Mouse (Mus musculus): ENCODE data around the gene Coa4. TPM values are rescaled to one million over a fixed set of nuclear protein-coding genes. Genes with fewer than 3 reads are reported as not detected.

Coa4 gene
- polyA plus RNA-seq, 1 experiment from 2014 or later = 28.6 TPM

DNA sequence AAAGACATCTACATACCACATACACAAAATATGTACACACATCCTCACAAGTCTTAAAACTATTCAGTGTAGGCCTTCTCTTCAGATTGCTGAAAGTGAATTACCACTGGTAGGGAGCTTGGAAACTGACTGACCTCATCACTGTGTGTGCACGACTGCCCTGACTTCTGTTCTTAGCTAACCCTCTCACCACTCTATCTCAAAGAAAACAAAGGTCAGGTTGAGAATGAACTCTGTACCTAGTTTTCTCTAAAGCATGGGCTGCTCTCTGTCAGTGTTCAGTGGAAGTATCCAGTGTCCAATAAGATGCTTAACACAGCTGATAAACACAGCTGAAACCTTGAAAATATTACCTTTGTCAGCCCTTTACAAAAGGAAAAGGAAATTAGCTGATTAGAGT lies 7.6 kb downstream of the Coa4 start:
- no peaks in the 10 kb centered on the region for H3K27me3 ChIP-seq (ENCODE audit: control insufficient read depth, insufficient read depth, low read length)
- no peak overlapping the region for H3K9ac ChIP-seq (ENCODE audit: low read length)
- 48% methylated on average over 1 of the region's 1 CpGs for WGBS
- no peak overlapping the region for H3K4me3 ChIP-seq (replicated peaks; ENCODE audit: low read length)
- no peaks in the 10 kb centered on the region for H3K9me3 ChIP-seq (replicated peaks; ENCODE audit: control insufficient read depth, low read length)
- no peak overlapping the region for H3K27ac ChIP-seq (ENCODE audit: low read length)
- no peaks in the 10 kb centered on the region for H3K4me1 ChIP-seq (ENCODE audit: control insufficient read depth, insufficient read depth, low read length)
- H3K36me3 ChIP-seq (ENCODE audit: control insufficient read depth, insufficient read depth, low read length) = peaks cover 8% of the 10 kb centered on the region
- H3K4me2 ChIP-seq (ENCODE audit: low read depth, low read length) = no peak overlapping the region
- 0 out of 2 replicates have a peak, but pooled peaks have one; percentile 50 for ATAC-seq (ENCODE audit: insufficient read depth, low FRiP score)

DNA sequence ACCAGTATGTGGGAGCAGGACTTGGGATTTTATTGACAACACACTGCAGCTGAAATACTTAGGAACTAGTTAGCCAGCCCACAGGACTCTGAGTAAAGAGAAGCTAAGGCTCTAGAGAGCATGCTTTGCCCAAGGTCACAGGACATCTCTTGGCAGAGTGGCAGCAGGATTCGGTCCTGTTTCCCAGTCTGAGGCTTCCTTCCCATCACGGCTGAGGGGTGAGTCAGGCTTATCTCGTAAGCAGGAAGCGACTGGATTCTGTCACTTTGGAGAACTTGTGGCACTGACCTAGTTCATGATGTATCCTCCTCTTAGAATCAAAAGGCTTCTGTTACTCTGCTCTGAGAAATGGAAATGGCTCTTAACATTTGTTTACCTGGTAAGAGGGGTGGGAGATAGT lies 10.8 kb downstream of the Coa4 start:
- no peak for ATAC-seq (ENCODE audit: insufficient read depth, low FRiP score)

DNA sequence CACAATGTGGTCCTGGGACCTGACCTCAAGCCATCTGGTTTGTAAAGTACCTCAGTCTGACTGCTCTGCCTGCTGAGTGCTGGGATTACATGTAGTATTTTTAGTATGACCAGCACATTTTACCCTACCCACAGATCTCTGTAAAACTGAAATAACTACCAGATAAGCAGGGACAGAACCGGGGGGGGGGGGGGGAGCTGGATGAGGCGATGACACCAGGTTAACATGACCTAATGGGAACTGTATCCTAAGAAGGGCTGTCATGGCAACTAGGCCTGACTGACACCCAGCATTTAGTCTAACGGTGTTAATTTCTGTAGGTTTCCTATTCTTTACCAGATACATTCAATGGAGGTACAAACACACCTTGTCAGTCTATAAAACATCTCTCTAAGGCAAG lies 12.9 kb downstream of the Coa4 start:
- 88% methylated on average over 3 of the region's 3 CpGs for WGBS
- ATAC-seq (ENCODE audit: insufficient read depth, low FRiP score) = no peak
- H3K9me3 ChIP-seq (replicated peaks; ENCODE audit: control insufficient read depth, low read length) = no peaks in the 10 kb centered on the region
- H3K4me2 ChIP-seq (ENCODE audit: low read depth, low read length) = no peak overlapping the region
- no peaks in the 10 kb centered on the region for H3K27me3 ChIP-seq (ENCODE audit: control insufficient read depth, insufficient read depth, low read length)
- no peak overlapping the region for H3K27ac ChIP-seq (ENCODE audit: low read length)
- no peak overlapping the region for H3K4me3 ChIP-seq (replicated peaks; ENCODE audit: low read length)
- H3K9ac ChIP-seq (ENCODE audit: low read length) = no peak overlapping the region
- H3K36me3 ChIP-seq (ENCODE audit: control insufficient read depth, insufficient read depth, low read length) = no peaks in the 10 kb centered on the region
- 0 out of 2 replicates have a peak, but pooled peaks cover 3% of the 10 kb centered on the region for H3K4me1 ChIP-seq (ENCODE audit: control insufficient read depth, insufficient read depth, low read length)

More for the DNA sequence above, 10.8 kb downstream of the Coa4 start:
- Histone ChIP-seq H3K27ac (ENCODE audit: low read length) (no peak overlapping the region), H3K4me2 (ENCODE audit: low read depth, low read length) (no peak overlapping the region), H3K9me3 (replicated peaks; ENCODE audit: control insufficient read depth, low read length) (no peaks in the 10 kb centered on the region), H3K4me3 (replicated peaks; ENCODE audit: low read length) (no peak overlapping the region), H3K27me3 (ENCODE audit: control insufficient read depth, insufficient read depth, low read length) (no peaks in the 10 kb centered on the region), H3K36me3 (ENCODE audit: control insufficient read depth, insufficient read depth, low read length) (no peaks in the 10 kb centered on the region), H3K4me1 (ENCODE audit: control insufficient read depth, insufficient read depth, low read length) (no peaks in the 10 kb centered on the region), H3K9ac (ENCODE audit: low read length) (no peak overlapping the region)
- WGBS = 72% methylated on average over 4 of the region's 4 CpGs

DNA sequence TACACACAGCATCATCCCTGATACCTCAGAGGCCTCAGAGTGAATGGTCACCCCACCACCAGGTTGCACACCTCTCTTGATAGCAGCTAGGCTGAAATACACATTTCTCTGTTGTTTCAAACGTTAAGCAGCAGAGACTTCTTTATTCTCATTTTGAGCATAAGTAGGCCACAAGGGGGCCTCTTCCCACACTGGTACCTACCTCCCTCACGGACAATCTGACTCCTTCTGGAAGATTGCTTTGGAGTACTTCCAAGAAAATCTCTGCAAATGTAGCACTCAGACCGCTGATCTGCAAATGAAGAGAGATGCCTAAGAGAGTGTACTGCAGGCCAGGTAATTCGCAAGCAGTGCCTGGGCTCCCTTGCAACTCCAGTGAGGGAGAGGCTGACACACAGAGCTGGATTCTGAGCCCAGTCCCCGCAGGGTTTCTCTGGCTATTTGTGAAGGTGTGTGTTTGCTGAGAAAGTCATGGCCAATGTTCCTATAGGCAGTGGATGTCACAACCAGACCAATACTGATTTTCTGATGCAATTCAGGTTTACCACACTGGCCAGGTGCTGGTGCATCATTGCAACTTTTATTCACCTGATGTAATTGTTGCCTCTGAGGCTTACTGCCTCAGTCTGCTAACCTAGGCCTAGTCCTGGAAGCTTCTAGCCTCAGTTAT lies 13.6 kb downstream of the Coa4 start:
- 49% methylated on average over 5 of the region's 5 CpGs for WGBS
- no peaks in the 10 kb centered on the region for H3K36me3 ChIP-seq (ENCODE audit: control insufficient read depth, insufficient read depth, low read length)

DNA sequence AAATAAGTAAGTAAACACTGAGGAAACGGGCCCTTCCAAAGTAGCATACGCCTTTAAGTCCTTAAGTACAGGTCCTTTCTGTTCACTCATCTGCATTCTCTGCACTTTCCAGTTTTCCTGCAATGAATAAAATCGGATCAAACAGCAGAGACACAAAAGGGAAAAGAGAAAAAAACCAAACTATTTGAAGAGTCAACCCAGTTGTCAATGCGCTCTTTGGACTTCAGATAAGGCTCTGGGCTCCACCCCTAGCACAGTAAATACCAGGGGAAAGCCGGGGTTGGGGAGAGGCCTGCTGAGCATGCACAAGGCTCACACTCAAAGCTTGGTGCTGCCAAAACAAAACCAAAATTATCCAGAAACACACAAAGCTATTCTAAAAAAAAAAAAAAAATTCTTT lies 18.1 kb downstream of the Coa4 start:
- H3K4me2 ChIP-seq (ENCODE audit: low read depth, low read length) = 0 out of 2 replicates have a peak overlapping the region, but pooled peaks have one; percentile 28
- ATAC-seq (ENCODE audit: insufficient read depth, low FRiP score) = peak; percentile 73; the same call in 1 of the 2 replicates
- H3K9ac ChIP-seq (ENCODE audit: low read length) = no peak overlapping the region
- WGBS = 45% methylated on average over 5 of the region's 5 CpGs
- H3K4me1 ChIP-seq (ENCODE audit: control insufficient read depth, insufficient read depth, low read length) = peaks cover 3% of the 10 kb centered on the region; the same call in 1 of the 2 replicates
- no peaks in the 10 kb centered on the region for H3K36me3 ChIP-seq (ENCODE audit: control insufficient read depth, insufficient read depth, low read length)
- H3K4me3 ChIP-seq (replicated peaks; ENCODE audit: low read length) = no peak overlapping the region
- H3K27me3 ChIP-seq (ENCODE audit: control insufficient read depth, insufficient read depth, low read length) = no peaks in the 10 kb centered on the region
- no peaks in the 10 kb centered on the region for H3K9me3 ChIP-seq (replicated peaks; ENCODE audit: control insufficient read depth, low read length)
- H3K27ac ChIP-seq (ENCODE audit: low read length) = peak overlapping the region; percentile 85

More for the DNA sequence above, 13.6 kb downstream of the Coa4 start:
- Histone ChIP-seq H3K4me3 (replicated peaks; ENCODE audit: low read length) (no peak overlapping the region), H3K27ac (ENCODE audit: low read length) (no peak overlapping the region), H3K4me2 (ENCODE audit: low read depth, low read length) (no peak overlapping the region), H3K9me3 (replicated peaks; ENCODE audit: control insufficient read depth, low read length) (no peaks in the 10 kb centered on the region), H3K27me3 (ENCODE audit: control insufficient read depth, insufficient read depth, low read length) (no peaks in the 10 kb centered on the region), H3K9ac (ENCODE audit: low read length) (no peak overlapping the region), H3K4me1 (ENCODE audit: control insufficient read depth, insufficient read depth, low read length) (peaks cover 3% of the 10 kb centered on the region; the same call in 1 of the 2 replicates)
- ATAC-seq (ENCODE audit: insufficient read depth, low FRiP score) = no peak

DNA sequence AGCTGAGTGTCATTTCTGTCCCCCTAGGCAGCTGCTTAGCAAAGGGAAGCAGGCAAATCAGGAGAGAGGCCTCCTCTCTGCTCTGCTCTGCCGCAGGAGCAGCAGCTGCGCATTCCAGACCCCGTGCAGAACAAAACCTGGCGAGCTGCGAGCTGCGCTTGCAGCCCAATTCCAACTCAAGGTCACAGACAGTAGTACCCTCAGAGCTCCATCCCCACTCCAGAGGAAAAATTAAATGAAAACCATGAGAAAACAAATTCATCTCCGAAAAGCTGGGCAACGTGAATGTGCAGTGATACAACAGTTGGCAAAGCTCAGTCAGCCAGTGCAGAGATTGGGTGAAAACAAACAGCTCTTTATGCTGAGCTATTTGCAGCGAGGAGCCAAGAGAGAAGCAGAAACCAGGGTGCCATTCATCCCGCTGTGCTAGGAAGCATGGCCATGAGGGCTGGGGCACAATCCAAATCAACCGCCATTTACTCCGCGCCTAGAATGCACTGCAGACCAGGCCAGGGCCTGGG lies 18.6 kb downstream of the Coa4 start:
- peak overlapping the region; percentile 28 for H3K4me2 ChIP-seq (ENCODE audit: low read depth, low read length)
- ATAC-seq (ENCODE audit: insufficient read depth, low FRiP score) = peak; percentile 62; the same call in 1 of the 2 replicates

DNA sequence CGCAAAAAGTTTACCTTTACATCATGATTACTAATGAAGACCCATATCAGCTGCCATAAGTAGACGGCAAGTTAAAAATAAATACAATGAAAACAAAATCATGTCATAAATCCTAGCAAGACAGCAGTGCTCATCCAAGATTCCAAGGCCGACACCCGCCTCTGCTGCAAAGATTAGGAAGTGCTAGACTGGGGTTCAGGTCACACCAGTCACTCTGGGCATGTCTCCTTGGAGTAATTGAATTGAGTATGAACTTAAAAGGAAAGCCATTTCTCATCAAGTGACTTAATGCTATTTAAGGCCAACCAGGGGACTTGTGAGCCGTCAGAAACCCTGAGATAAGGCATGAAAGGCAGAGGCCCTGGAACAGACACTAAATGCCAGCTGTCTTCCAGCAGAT lies 20.4 kb downstream of the Coa4 start:
- no peak overlapping the region for H3K4me3 ChIP-seq (replicated peaks; ENCODE audit: low read length)
- no peaks in the 10 kb centered on the region for H3K9me3 ChIP-seq (replicated peaks; ENCODE audit: control insufficient read depth, low read length)
- H3K36me3 ChIP-seq (ENCODE audit: control insufficient read depth, insufficient read depth, low read length) = peaks cover 7% of the 10 kb centered on the region
- H3K27ac ChIP-seq (ENCODE audit: low read length) = no peak overlapping the region
- no peaks in the 10 kb centered on the region for H3K27me3 ChIP-seq (ENCODE audit: control insufficient read depth, insufficient read depth, low read length)
- no peak overlapping the region for H3K4me2 ChIP-seq (ENCODE audit: low read depth, low read length)
- peaks cover 3% of the 10 kb centered on the region; the same call in 1 of the 2 replicates for H3K4me1 ChIP-seq (ENCODE audit: control insufficient read depth, insufficient read depth, low read length)
- WGBS = 67% methylated on average over 5 of the region's 5 CpGs
- no peak for ATAC-seq (ENCODE audit: insufficient read depth, low FRiP score)
- no peak overlapping the region for H3K9ac ChIP-seq (ENCODE audit: low read length)

More for the DNA sequence above, 18.6 kb downstream of the Coa4 start:
- Histone ChIP-seq H3K9ac (ENCODE audit: low read length) (no peak overlapping the region; the same call in 1 of the 2 replicates), H3K4me1 (ENCODE audit: control insufficient read depth, insufficient read depth, low read length) (peaks cover 3% of the 10 kb centered on the region; the same call in 1 of the 2 replicates), H3K4me3 (replicated peaks; ENCODE audit: low read length) (no peak overlapping the region), H3K27me3 (ENCODE audit: control insufficient read depth, insufficient read depth, low read length) (no peaks in the 10 kb centered on the region), H3K36me3 (ENCODE audit: control insufficient read depth, insufficient read depth, low read length) (no peaks in the 10 kb centered on the region), H3K9me3 (replicated peaks; ENCODE audit: control insufficient read depth, low read length) (no peaks in the 10 kb centered on the region), H3K27ac (ENCODE audit: low read length) (peak overlapping the region; percentile 85)
- WGBS = 35% methylated on average over 13 of the region's 13 CpGs

DNA sequence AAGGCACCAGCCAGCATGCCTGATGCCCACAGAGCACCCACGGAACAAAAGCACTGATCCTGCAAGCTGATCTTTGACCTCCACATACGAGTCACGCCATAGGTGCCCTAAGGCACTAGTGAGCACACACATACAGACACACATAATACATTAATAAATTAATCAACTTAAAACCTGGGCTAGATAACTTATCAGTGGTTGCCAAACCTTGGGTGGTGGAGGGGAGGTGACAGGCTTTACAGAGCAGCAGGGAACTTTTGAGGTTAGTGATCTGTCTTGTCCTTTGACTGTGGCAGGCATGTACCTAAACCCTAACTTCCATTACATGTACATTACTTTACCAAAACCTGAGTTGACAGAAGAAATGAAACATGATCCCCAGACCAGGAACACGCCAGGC lies 22.5 kb downstream of the Coa4 start:
- Histone ChIP-seq H3K9ac (ENCODE audit: low read length) (no peak overlapping the region), H3K4me1 (ENCODE audit: control insufficient read depth, insufficient read depth, low read length) (peaks cover 3% of the 10 kb centered on the region; the same call in 1 of the 2 replicates), H3K9me3 (replicated peaks; ENCODE audit: control insufficient read depth, low read length) (no peaks in the 10 kb centered on the region), H3K36me3 (ENCODE audit: control insufficient read depth, insufficient read depth, low read length) (peaks cover 7% of the 10 kb centered on the region), H3K27ac (ENCODE audit: low read length) (no peak overlapping the region), H3K4me3 (replicated peaks; ENCODE audit: low read length) (no peak overlapping the region), H3K27me3 (ENCODE audit: control insufficient read depth, insufficient read depth, low read length) (no peaks in the 10 kb centered on the region), H3K4me2 (ENCODE audit: low read depth, low read length) (no peak overlapping the region)
- 78% methylated on average over 4 of the region's 4 CpGs for WGBS
- ATAC-seq (ENCODE audit: insufficient read depth, low FRiP score) = no peak

DNA sequence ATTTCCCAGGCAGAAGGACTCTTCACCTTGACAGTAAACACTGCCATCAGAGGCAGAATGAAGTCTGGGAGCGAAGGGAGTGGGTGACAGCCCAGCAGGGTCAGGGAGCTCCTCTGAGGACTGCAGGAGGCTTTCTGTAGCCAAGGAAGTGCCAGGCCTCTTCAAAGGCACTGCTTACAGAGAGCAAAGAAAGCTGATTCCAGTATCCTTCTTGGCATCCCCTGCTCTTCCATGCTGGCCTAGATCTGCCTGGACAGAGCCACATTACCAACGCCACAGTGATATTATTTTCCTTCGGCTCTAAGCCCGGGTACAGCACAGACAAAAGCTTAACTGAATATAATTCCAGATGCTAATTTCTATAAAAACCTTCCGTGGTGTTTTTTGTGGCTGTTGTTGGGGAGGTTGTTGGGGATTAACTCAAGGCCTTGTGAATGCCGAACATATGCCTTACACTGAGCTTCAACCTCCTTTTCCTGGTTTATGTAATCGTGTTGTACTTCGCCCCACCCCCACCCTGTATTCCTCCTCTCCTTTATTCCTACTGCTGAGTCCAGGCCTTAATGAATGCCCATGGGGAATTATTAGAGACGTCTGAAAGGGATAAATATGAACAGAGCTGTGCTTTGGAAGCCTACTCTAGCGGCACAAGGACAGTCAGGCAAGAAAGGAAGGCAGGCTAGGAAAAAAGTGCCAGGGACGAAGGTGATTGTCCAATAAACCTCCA lies 25.2 kb downstream of the Coa4 start:
- peaks cover 7% of the 10 kb centered on the region for H3K36me3 ChIP-seq (ENCODE audit: control insufficient read depth, insufficient read depth, low read length)
- no peaks in the 10 kb centered on the region for H3K9me3 ChIP-seq (replicated peaks; ENCODE audit: control insufficient read depth, low read length)
- no peaks in the 10 kb centered on the region for H3K4me1 ChIP-seq (ENCODE audit: control insufficient read depth, insufficient read depth, low read length)
- H3K27me3 ChIP-seq (ENCODE audit: control insufficient read depth, insufficient read depth, low read length) = no peaks in the 10 kb centered on the region
- no peak overlapping the region for H3K4me2 ChIP-seq (ENCODE audit: low read depth, low read length)
- H3K9ac ChIP-seq (ENCODE audit: low read length) = no peak overlapping the region
- H3K4me3 ChIP-seq (replicated peaks; ENCODE audit: low read length) = no peak overlapping the region
- no peak for ATAC-seq (ENCODE audit: insufficient read depth, low FRiP score)
- 81% methylated on average over 11 of the region's 11 CpGs for WGBS
- H3K27ac ChIP-seq (ENCODE audit: low read length) = no peak overlapping the region
